Mouse (Mus musculus): ENCODE data around the gene Fdx1.
A peak's percentile ranks its signal among the peaks of the same experiment; 100 is the strongest.

Gene Fdx1

GRCm38 (mm10) chr9:51962975-51963701, at the start of gene Fdx1:
Gene Fdx1, minus strand, starts transcription at chr9:51963556.
- DNase-seq (ENCODE audit: low spot score), result peak; percentile 76

- DNase-seq (ENCODE audit: low spot score), result no peak
Measured at GRCm38 (mm10) chr9:52012781-52013436, 49.6 kb upstream of the Fdx1 start.

GRCm38 (mm10) chr9:52012311-52012710, 49.0 kb upstream of the Fdx1 start:
- DNase-seq (ENCODE audit: low spot score), result no peak

GRCm38 (mm10) chr9:52008511-52008910, 45.2 kb upstream of the Fdx1 start:
- DNase-seq (ENCODE audit: low spot score), result no peak

- no peak for DNase-seq (ENCODE audit: low spot score)
Measured at GRCm38 (mm10) chr9:52007341-52007740, 44.0 kb upstream of the Fdx1 start.

- DNase-seq (ENCODE audit: low spot score), result no peak
Measured at GRCm38 (mm10) chr9:52003501-52003900, 40.1 kb upstream of the Fdx1 start.

- DNase-seq (ENCODE audit: low spot score), result no peak
Measured at GRCm38 (mm10) chr9:51995331-51996099, 32.2 kb upstream of the Fdx1 start.

- DNase-seq (ENCODE audit: low spot score), result no peak
Measured at GRCm38 (mm10) chr9:51994636-51995260, 31.4 kb upstream of the Fdx1 start.

GRCm38 (mm10) chr9:51993486-51994275, 30.3 kb upstream of the Fdx1 start:
- no peak for DNase-seq (ENCODE audit: low spot score)

- DNase-seq (ENCODE audit: low spot score), result no peak
Measured at GRCm38 (mm10) chr9:51991241-51991876, 28.0 kb upstream of the Fdx1 start.

- DNase-seq (ENCODE audit: low spot score), result peak; percentile 29
Measured at GRCm38 (mm10) chr9:51990828-51991227, 27.5 kb upstream of the Fdx1 start.

- DNase-seq (ENCODE audit: low spot score), result no peak
Measured at GRCm38 (mm10) chr9:51985493-51986099, 22.2 kb upstream of the Fdx1 start.

- no peak for DNase-seq (ENCODE audit: low spot score)
Measured at GRCm38 (mm10) chr9:51981131-51981530, 17.8 kb upstream of the Fdx1 start.

- no peak for DNase-seq (ENCODE audit: low spot score)
Measured at GRCm38 (mm10) chr9:51979301-51979700, 15.9 kb upstream of the Fdx1 start.

GRCm38 (mm10) chr9:51978545-51979259, 15.3 kb upstream of the Fdx1 start:
- no peak for DNase-seq (ENCODE audit: low spot score)

- peak; percentile 77 for DNase-seq (ENCODE audit: low spot score)
Measured at GRCm38 (mm10) chr9:51977439-51978000, 14.2 kb upstream of the Fdx1 start.

GRCm38 (mm10) chr9:51974871-51975270, 11.5 kb upstream of the Fdx1 start:
- no peak for DNase-seq (ENCODE audit: low spot score)

- no peak for DNase-seq (ENCODE audit: low spot score)
Measured at GRCm38 (mm10) chr9:51973846-51974245, 10.5 kb upstream of the Fdx1 start.

GRCm38 (mm10) chr9:51966373-51966772, 3.0 kb upstream of the Fdx1 start:
- no peak for DNase-seq (ENCODE audit: low spot score)

- DNase-seq (ENCODE audit: low spot score), result no peak
Measured at GRCm38 (mm10) chr9:51964110-51964509, 754 bp upstream of the Fdx1 start.
